Mouse (Mus musculus) lung, adult 2 months (tissue): ENCODE measurements around the gene Gm20458.

Source experiments
- CTCF ChIP-seq: fragments of 200-500 bp; IDR thresholded peaks from 2 replicates; pipeline ENCODE4 v1.5.1; 2011; ENCODE audit warnings: mild to moderate bottlenecking, low read length, control low read depth; ENCODE audit not compliant: insufficient read depth
- POLR2A ChIP-seq: fragments of 200-500 bp; IDR thresholded peaks from 2 replicates; pipeline ENCODE4 v1.6.1; 2011; ENCODE audit warnings: low read depth, mild to moderate bottlenecking, control low read depth, low read length, borderline replicate concordance; ENCODE audit errors: extremely low read depth

DNA sequence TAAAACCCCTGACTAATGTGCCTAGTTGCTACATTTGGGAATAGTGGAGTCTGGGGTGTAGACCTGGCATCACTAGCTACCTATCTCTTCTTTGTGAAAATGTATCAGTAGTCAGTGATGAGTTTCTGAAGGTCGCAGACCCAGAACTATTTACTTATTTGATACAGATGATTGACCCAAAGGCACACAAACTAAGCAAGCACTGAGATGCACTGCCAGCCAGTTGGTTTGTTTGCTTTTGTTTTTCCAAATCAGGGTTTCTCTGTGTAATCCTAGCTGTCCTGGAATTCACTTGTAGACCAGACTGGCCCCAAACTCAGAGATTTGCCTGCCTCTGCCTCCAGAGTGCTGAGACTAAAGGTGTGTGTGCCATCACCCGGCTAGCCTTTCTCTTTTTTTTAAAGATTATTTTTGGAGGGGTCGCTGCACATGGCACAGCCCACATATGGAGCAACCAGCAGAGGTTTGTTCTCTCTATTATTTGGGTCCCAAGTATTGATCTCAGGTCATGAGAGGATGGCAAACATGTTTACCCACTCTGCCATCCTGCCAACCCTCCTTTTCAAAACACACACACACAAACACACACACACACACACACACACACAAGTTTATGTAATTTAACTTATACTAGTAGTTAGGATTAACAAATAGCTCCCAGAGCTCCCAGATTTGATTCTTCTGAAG is 15.2 kb upstream of the Gm20458 start:
- TF ChIP-seq POLR2A, result no peak
- no peak for TF ChIP-seq CTCF
